Mouse (Mus musculus) brain, embryonic 14.5 days (tissue): ENCODE measurements at regions not wholly inside any gene's neighbourhood (a gene's known extent, or its start where the extent isn't known, plus 50 kb on each side); places are given as distances from the start of the nearest gene placed in this dataset.
A peak's percentile ranks its signal among the peaks of the same experiment; 100 is the strongest.

Experiments used
- DNase-seq: peaks from one replicate; pipeline ENCODE4 v3.0.0-alpha.2; 2011; ENCODE audit warnings: low read depth
- CTCF ChIP-seq: fragments of 200-500 bp; IDR thresholded peaks from 2 replicates; pipeline ENCODE4 v1.5.1; 2012; ENCODE audit warnings: inconsistent platforms, mild to moderate bottlenecking, moderate library complexity, borderline replicate concordance; ENCODE audit not compliant: insufficient read depth, insufficient read length; ENCODE audit errors: extremely low read depth
- POLR2A ChIP-seq: fragments of 200-500 bp; IDR thresholded peaks from 2 replicates; pipeline ENCODE4 v1.6.1; 2012; ENCODE audit warnings: mild to moderate bottlenecking, inconsistent platforms, borderline replicate concordance; ENCODE audit not compliant: poor library complexity, insufficient read depth, insufficient read length, severe bottlenecking; ENCODE audit errors: extremely low read depth

- no peak for DNase-seq
- TF ChIP-seq CTCF (no peak), POLR2A (no peak)
Observed at GRCm38 (mm10) chr4:142492926-142493492, 253.8 kb upstream of the Kazn start.

DNA sequence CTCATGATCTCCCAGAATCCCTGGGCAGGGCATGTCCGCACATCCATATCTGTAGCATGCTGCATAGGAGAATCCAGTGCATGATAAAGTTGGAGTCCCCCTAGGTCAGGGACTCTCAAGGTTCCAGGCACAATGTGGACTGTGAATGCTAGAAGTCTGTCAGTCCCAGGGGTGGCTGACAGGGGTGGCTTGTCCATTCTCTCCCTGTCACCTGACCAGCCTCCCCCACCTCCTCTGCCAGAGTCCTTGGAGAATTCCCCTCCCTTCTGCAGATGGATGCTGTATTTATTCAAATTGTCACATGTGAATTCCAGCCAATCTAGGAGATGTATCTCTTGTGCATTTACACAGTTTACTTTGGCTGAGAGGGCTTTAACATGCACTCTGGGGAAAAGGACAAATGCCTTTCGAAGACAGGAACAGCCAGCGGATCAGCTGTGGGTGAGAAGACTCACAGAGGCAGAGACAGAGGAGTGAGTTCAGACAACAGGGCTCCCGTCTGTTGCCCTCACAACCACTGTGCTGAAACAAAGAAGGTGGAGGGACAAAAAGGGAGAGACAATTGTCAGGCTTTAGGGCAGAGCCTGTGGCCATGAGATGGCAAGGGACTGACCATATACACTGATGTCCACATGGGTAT, 246.7 kb upstream of the Kazn start:
- DNase-seq: peak; percentile 30
- TF ChIP-seq CTCF (no peak), POLR2A (no peak)

GRCm38 (mm10) chr4:142475632-142476031, 236.4 kb upstream of the Kazn start:
- peak; percentile 24 for DNase-seq
- TF ChIP-seq CTCF: no peak
- TF ChIP-seq POLR2A: no peak

- no peak for DNase-seq
- TF ChIP-seq POLR2A: no peak
- no peak for TF ChIP-seq CTCF
Observed at GRCm38 (mm10) chr4:142474626-142475025, 235.4 kb upstream of the Kazn start.

DNA sequence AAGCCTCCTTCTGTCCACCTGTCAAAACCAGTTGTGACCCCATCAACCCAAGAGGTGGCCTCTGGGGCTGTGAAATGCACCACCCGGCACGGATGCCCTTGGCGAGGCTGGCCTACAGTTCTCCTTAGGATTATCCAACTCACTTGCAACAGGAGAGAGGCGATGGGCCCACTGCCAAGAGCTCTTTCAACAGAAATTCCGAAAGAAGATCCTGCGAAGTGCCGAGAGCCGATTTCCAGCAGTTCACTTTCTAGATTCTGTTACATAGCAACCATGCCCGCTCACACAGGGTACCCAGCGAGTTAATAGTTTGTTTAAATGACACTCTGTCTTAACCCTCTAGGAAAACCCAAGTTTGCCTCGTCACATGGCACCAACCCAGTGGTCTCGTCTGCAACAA, 234.8 kb upstream of the Kazn start:
- no peak for TF ChIP-seq CTCF
- TF ChIP-seq POLR2A: no peak
- DNase-seq: peak; percentile 94

DNA sequence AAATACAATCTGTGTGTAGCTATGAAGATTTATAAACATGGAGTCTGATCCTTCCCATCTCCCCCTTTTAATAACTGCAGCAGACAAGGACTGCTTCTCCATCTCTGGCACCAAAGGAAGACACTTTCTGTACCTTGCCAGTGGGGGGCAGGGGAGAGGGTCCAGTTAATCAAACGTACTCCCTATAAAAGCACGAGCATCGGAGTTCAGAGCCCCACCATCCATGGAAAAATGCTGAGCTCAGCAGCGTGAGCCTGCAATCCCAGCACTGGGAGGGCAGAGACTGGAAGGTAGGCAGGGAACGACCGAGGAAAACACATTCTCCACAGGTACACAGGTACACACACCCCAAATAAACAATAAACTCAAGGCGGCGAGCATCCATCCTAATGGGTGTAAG, 234.1 kb upstream of the Kazn start:
- DNase-seq: no peak
- no peak for TF ChIP-seq POLR2A
- no peak; the same call in 1 of the 2 replicates for TF ChIP-seq CTCF

GRCm38 (mm10) chr4:142472332-142472731, 233.1 kb upstream of the Kazn start:
- TF ChIP-seq POLR2A (no peak), CTCF (no peak)
- DNase-seq: no peak

GRCm38 (mm10) chr4:142470784-142471183, 231.6 kb upstream of the Kazn start:
- DNase-seq: no peak

DNA sequence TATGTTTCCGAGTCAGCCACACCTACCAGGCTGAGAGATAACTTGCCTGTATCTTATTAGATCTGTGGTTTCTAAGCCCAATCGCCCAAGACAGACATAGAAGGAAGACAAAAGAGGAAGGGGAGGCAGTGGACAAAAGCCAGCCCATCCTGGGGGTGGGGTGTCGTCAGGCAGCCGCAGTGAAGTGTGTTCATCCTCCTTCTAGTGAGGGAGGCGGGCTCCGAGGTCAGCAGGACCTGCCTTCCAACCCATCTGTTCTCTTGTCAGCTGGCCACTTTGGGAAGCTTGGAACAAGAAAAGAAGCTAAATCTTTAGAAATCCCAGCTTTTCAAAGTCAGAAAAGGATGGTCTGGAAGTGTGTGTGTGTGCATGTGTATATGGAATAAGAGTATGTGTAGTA, 228.7 kb upstream of the Kazn start:
- DNase-seq: no peak
- TF ChIP-seq POLR2A (no peak), CTCF (no peak)

More at GRCm38 (mm10) chr4:142470784-142471183, 231.6 kb upstream of the Kazn start:
- TF ChIP-seq CTCF: no peak
- TF ChIP-seq POLR2A: no peak

- TF ChIP-seq CTCF (no peak), POLR2A (no peak)
- DNase-seq: no peak
Observed at GRCm38 (mm10) chr4:142465226-142465625, 226.0 kb upstream of the Kazn start.

DNA sequence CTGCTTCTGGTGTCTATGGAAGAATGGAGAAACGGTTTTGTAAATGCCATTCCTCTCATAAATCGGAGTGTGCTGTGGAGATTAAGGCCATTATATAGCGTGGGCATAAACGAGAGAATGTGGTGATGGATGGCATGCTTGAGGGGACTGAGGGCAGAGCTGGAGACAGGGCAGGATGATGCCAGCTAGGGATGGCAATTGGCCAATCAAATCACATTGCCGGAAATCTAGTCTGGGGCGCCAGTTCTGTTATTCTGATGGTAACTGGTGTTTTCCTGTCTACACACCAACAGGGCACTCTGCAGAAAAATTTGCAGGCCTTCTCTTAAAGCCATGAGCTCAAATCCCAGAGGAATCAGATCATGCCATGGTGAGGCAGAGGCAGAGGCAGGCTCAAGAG, 224.9 kb upstream of the Kazn start:
- no peak for DNase-seq
- TF ChIP-seq POLR2A: no peak

DNA sequence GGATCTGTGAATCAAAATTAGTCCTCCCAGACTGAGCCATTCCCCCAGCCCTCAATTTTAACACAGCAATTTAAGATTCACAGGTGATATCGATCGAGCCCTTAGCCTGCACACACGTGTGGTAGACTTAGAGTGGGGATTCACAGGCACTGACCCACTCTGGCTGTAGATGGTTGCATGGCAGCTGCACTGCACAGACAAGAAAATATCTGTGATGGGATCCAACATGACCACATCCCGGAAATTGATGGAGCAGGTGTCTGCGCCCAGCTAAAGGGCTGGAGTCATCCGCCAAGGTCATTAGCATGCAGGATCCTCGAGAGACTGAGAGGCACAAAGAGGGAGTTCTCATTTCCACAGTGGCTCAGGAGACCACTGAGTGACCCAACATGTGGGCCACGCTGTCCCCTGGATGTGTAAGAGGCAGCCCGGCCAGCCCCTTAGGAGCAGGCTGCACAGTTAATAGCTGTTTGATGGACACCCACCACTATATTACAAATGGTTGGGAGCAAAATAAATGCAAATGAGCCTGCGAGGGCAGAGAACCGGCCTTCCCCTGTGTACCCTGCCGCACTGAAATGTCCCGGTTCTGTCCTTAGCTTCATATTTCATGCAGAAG, 221.4 kb upstream of the Kazn start:
- no peak for TF ChIP-seq CTCF
- TF ChIP-seq POLR2A: no peak
- peak; percentile 33 for DNase-seq

DNA sequence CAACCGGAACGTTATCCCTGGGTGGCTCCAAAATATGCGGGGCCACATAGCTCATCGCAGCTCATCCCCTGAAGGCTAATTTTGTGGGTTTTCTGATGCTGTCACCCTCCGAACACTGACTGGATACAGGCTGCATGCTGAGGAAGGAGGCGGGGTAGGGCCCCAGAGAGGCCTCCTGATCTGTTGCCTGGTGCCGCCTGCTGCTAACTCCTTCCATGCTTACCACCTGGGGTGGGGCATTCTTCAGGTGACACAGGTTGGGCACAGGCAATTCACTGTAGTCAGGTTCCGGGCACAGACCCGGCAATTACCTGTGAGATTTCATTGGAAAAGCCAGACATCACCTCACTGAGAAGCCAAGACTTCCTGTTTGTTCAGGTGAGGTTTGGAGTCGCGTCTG, 213.4 kb upstream of the Kazn start:
- no peak for DNase-seq
- TF ChIP-seq POLR2A (no peak), CTCF (no peak)

DNA sequence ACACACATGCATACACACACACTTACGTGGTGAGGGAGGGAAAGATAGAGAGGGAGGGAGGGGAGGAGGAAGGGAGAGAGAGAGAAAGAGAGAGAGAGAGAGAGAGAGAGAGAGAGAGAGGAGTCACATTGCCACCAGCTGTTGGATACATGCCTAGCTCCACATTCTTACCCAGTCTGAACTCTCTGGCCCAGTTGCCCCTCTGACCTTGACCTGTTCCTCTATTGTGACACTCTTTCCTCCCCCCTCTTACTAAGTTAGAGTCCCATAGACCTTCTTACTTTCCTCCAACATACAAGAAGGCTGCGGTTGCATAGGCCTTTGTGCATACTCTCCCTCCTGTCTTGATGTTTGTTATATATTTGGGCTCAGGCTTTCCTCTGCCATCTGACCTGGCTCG, 211.7 kb upstream of the Kazn start:
- DNase-seq: peak; percentile 34
- TF ChIP-seq CTCF (no peak), POLR2A (no peak)
